Mouse (Mus musculus) liver, postnatal 0 days (tissue): ENCODE data around the gene Plxnc1. TPM values are rescaled to one million over a fixed set of nuclear protein-coding genes. Genes with fewer than 3 reads are reported as not detected.

ENCODE experiments used
- ATAC-seq: fragments of 200-750 bp; cut with Nextera tagmentation; 2 replicates; pipeline ENCODE4 v1.8.0; 2017; ENCODE audit warnings: mild to moderate bottlenecking, moderate library complexity
- DNase-seq: peaks from one replicate; pipeline ENCODE4 v3.0.0-alpha.2; 2016
- H3K27ac ChIP-seq: fragments of 300-500 bp; sonication (generic); 2 replicates; pipeline ENCODE4 v1.5.1; 2014; ENCODE audit warnings: antibody characterized with exemption, moderate library complexity, mild to moderate bottlenecking, low read depth
- H3K27me3 ChIP-seq: fragments of 300-500 bp; sonication (generic); 2 replicates; pipeline ENCODE4 v1.6.1; 2014; ENCODE audit warnings: low read length, control low read depth, mixed read lengths; ENCODE audit not compliant: insufficient read depth
- H3K36me3 ChIP-seq: fragments of 300-500 bp; sonication (generic); replicated peaks from 2 replicates; pipeline ENCODE4 v1.6.1; 2014; ENCODE audit warnings: mild to moderate bottlenecking, control low read depth, low read length, moderate library complexity, mixed read lengths; ENCODE audit not compliant: insufficient read depth
- H3K4me1 ChIP-seq: fragments of 300-500 bp; sonication (generic); 2 replicates; pipeline ENCODE4 v1.6.1; 2014; ENCODE audit warnings: antibody characterized with exemption, mild to moderate bottlenecking, control low read depth; ENCODE audit not compliant: insufficient read depth
- H3K4me2 ChIP-seq: fragments of 300-500 bp; sonication (generic); 2 replicates; pipeline ENCODE4 v1.6.1; 2014; ENCODE audit warnings: low read depth, mild to moderate bottlenecking, low read length, moderate library complexity, mixed read lengths
- H3K4me3 ChIP-seq: fragments of 300-500 bp; sonication (generic); 2 replicates; pipeline ENCODE4 v1.5.1; 2014; ENCODE audit warnings: low read depth, low read length
- H3K9ac ChIP-seq: fragments of 300-500 bp; sonication (generic); replicated peaks from 2 replicates; pipeline ENCODE4 v1.6.1; 2014; ENCODE audit warnings: mild to moderate bottlenecking, moderate library complexity
- H3K9me3 ChIP-seq: fragments of 300-500 bp; sonication (generic); 2 replicates; pipeline ENCODE4 v1.6.1; 2016; ENCODE audit warnings: mild to moderate bottlenecking, control low read depth, low read length, mixed read lengths
- CTCF ChIP-seq: sonication (generic); IDR thresholded peaks from 2 replicates; pipeline ENCODE4 v1.5.1; 2016; ENCODE audit warnings: antibody characterized with exemption, low read depth
- EP300 ChIP-seq: IDR thresholded peaks from 2 replicates; pipeline ENCODE4 v1.6.1; 2016; ENCODE audit warnings: antibody characterized with exemption, low read depth, mild to moderate bottlenecking
- WGBS: fragments of 180-500 bp; shearing (Covaris S2); extraction: QIAGEN DNeasy Blood & Tissue Kit; methylation state at CpG from one replicate; pipeline ENCODE4 v1.1.7; 2014; ENCODE audit not compliant: insufficient replicate concordance; 5-methylcytosine and 5-hydroxymethylcytosine counted together
- polyA plus RNA-seq: library from polyadenylated mRNA; unstranded; fragments of >200 nt; fragmentation: Nextera tagmentation; extraction: Ambion mirVana; gene quantifications from 2 replicates; pipeline ENCODE4 v1.2.1, GENCODE M21; 2015

Gene Plxnc1
- 2.7 and 2.8 TPM in 2 replicates for polyA plus RNA-seq

- TF ChIP-seq CTCF (no peak), EP300 (no peak)
- peak within 1 kb of the TSS; percentile 94 for H3K4me2 ChIP-seq
- H3K27ac ChIP-seq = peak within 1 kb of the TSS; percentile 69
- no peaks in the 10 kb centered on the region for H3K36me3 ChIP-seq
- DNase-seq = peak; percentile 64
- no peaks in the 10 kb centered on the region for H3K9me3 ChIP-seq
- peaks cover 46% of the 10 kb centered on the region for H3K27me3 ChIP-seq
- ATAC-seq = peak; percentile 35
- 2% methylated on average over 28 of the region's 57 CpGs for WGBS
- peak within 1 kb of the TSS; percentile 77 for H3K4me3 ChIP-seq
- H3K9ac ChIP-seq = peak within 1 kb of the TSS; percentile 74
- H3K4me1 ChIP-seq = peaks cover 31% of the 10 kb centered on the region
Measured at GRCm38 (mm10) chr10:94944691-94945205, at the start of gene Plxnc1. TSS of gene Plxnc1 (minus strand) at chr10:94944835.

- ATAC-seq = peak; percentile 41; the same call in 1 of the 2 replicates
- Histone ChIP-seq H3K4me3 (0 out of 2 replicates have a peak overlapping the region, but pooled peaks have one; percentile 3), H3K9me3 (no peaks in the 10 kb centered on the region), H3K9ac (no peak overlapping the region), H3K4me2 (peak overlapping the region; percentile 54), H3K36me3 (no peaks in the 10 kb centered on the region), H3K4me1 (peaks cover 5% of the 10 kb centered on the region; the same call in 1 of the 2 replicates), H3K27ac (no peak overlapping the region), H3K27me3 (peaks cover 3% of the 10 kb centered on the region; the same call in 1 of the 2 replicates)
- 10% methylated on average over 9 of the region's 9 CpGs for WGBS
- TF ChIP-seq CTCF (peak; percentile 83), EP300 (no peak)
- peak; percentile 79 for DNase-seq
Measured at GRCm38 (mm10) chr10:94992127-94992526, 47.5 kb upstream of the Plxnc1 start.

GRCm38 (mm10) chr10:94991564-94992097, 47.0 kb upstream of the Plxnc1 start:
- peak; percentile 40; the same call in 1 of the 2 replicates for ATAC-seq
- Histone ChIP-seq H3K4me1 (peaks cover 5% of the 10 kb centered on the region; the same call in 1 of the 2 replicates), H3K4me3 (0 out of 2 replicates have a peak overlapping the region, but pooled peaks have one; percentile 3), H3K9me3 (no peaks in the 10 kb centered on the region), H3K36me3 (no peaks in the 10 kb centered on the region), H3K27ac (no peak overlapping the region), H3K27me3 (peaks cover 3% of the 10 kb centered on the region; the same call in 1 of the 2 replicates), H3K4me2 (peak overlapping the region; percentile 54), H3K9ac (no peak overlapping the region)
- DNase-seq = peak; percentile 53
- WGBS = 17% methylated on average over 17 of the region's 17 CpGs
- TF ChIP-seq CTCF (peak; percentile 75), EP300 (no peak)

- H3K36me3 ChIP-seq = no peaks in the 10 kb centered on the region
- H3K9ac ChIP-seq = no peak overlapping the region
- no peak overlapping the region for H3K4me3 ChIP-seq
- 26% methylated on average over 17 of the region's 17 CpGs for WGBS
- H3K4me2 ChIP-seq = peak overlapping the region; percentile 54
- TF ChIP-seq EP300 (no peak), CTCF (no peak)
- ATAC-seq (no peak), DNase-seq (no peak)
- peaks cover 5% of the 10 kb centered on the region; the same call in 1 of the 2 replicates for H3K4me1 ChIP-seq
- peaks cover 3% of the 10 kb centered on the region; the same call in 1 of the 2 replicates for H3K27me3 ChIP-seq
- H3K9me3 ChIP-seq = no peaks in the 10 kb centered on the region
- H3K27ac ChIP-seq = no peak overlapping the region
Measured at GRCm38 (mm10) chr10:94990768-94991563, 46.3 kb upstream of the Plxnc1 start.

GRCm38 (mm10) chr10:94989321-94989720, 44.7 kb upstream of the Plxnc1 start:
- peaks cover 3% of the 10 kb centered on the region; the same call in 1 of the 2 replicates for H3K27me3 ChIP-seq
- DNase-seq (no peak), ATAC-seq (no peak)
- no peaks in the 10 kb centered on the region for H3K36me3 ChIP-seq
- no peak overlapping the region for H3K27ac ChIP-seq
- no peak overlapping the region for H3K4me2 ChIP-seq
- H3K9ac ChIP-seq = no peak overlapping the region
- TF ChIP-seq CTCF (no peak), EP300 (no peak)
- peaks cover 5% of the 10 kb centered on the region; the same call in 1 of the 2 replicates for H3K4me1 ChIP-seq
- peaks cover 3% of the 10 kb centered on the region; the same call in 1 of the 2 replicates for H3K9me3 ChIP-seq
- WGBS = 71% methylated on average over 5 of the region's 5 CpGs
- H3K4me3 ChIP-seq = no peak overlapping the region

GRCm38 (mm10) chr10:94985103-94985502, 40.5 kb upstream of the Plxnc1 start:
- WGBS = 43% methylated on average over 1 of the region's 1 CpGs
- TF ChIP-seq CTCF = no peak
- no peak for TF ChIP-seq EP300

More at GRCm38 (mm10) chr10:94985103-94985502, 40.5 kb upstream of the Plxnc1 start:
- Histone ChIP-seq H3K4me1 (no peaks in the 10 kb centered on the region), H3K36me3 (no peaks in the 10 kb centered on the region), H3K4me3 (no peak overlapping the region), H3K27ac (no peak overlapping the region), H3K27me3 (no peaks in the 10 kb centered on the region), H3K9me3 (peaks cover 3% of the 10 kb centered on the region; the same call in 1 of the 2 replicates), H3K9ac (no peak overlapping the region), H3K4me2 (no peak overlapping the region)
- ATAC-seq (no peak), DNase-seq (no peak)
